Mouse (Mus musculus) liver, embryonic 12.5 days (tissue): ENCODE results near the gene Lzic. TPM values are rescaled to one million over a fixed set of nuclear protein-coding genes. Genes with fewer than 3 reads are reported as not detected.
"Not testable (repeated sequence)": the region's sequence is repeated elsewhere in the genome, so short reads cannot be mapped to it uniquely, and the experiment has no call there.

Experiments
- ATAC-seq: fragments of 200-750 bp; cut with Nextera tagmentation; 2 replicates; pipeline ENCODE4 v1.8.0; 2017; ENCODE audit warnings: moderate number of reproducible peaks, mild to moderate bottlenecking, moderate library complexity
- H3K27ac ChIP-seq: fragments of 300-500 bp; sonication (generic); 2 replicates; pipeline ENCODE4 v1.5.1; 2016; ENCODE audit warnings: mild to moderate bottlenecking
- H3K27me3 ChIP-seq: fragments of 300-500 bp; sonication (generic); replicated peaks from 2 replicates; pipeline ENCODE4 v1.6.1; 2016; ENCODE audit warnings: mild to moderate bottlenecking, moderate library complexity
- H3K36me3 ChIP-seq: fragments of 300-500 bp; sonication (generic); 2 replicates; pipeline ENCODE4 v1.6.1; 2016; ENCODE audit warnings: mild to moderate bottlenecking, moderate library complexity
- H3K4me1 ChIP-seq: fragments of 300-500 bp; sonication (generic); 2 replicates; pipeline ENCODE4 v1.6.1; 2016
- H3K4me2 ChIP-seq: fragments of 300-500 bp; sonication (generic); 2 replicates; pipeline ENCODE4 v1.6.1; 2016; ENCODE audit warnings: mild to moderate bottlenecking, moderate library complexity
- H3K4me3 ChIP-seq: fragments of 300-500 bp; sonication (generic); 2 replicates; pipeline ENCODE4 v1.5.1; 2016; ENCODE audit warnings: mild to moderate bottlenecking, moderate library complexity
- H3K9ac ChIP-seq: fragments of 300-500 bp; sonication (generic); 2 replicates; pipeline ENCODE4 v1.6.1; 2016; ENCODE audit warnings: mild to moderate bottlenecking, moderate library complexity
- H3K9me3 ChIP-seq: fragments of 300-500 bp; sonication (generic); replicated peaks from 2 replicates; pipeline ENCODE4 v1.6.1; 2016; ENCODE audit warnings: mild to moderate bottlenecking, moderate library complexity
- WGBS: fragments of 180-500 bp; shearing (Covaris S2); methylation state at CpG from one replicate; pipeline ENCODE4 v1.1.7; 2016; ENCODE audit not compliant: insufficient replicate concordance; 5-methylcytosine and 5-hydroxymethylcytosine counted together
- polyA plus RNA-seq: library from polyadenylated mRNA; unstranded; fragments of >200 nt; fragmentation: Nextera tagmentation; extraction: Ambion mirVana; gene quantifications from 2 replicates; pipeline ENCODE4 v1.2.1, GENCODE M21; 2016

Lzic gene
- 23.8 and 24.7 TPM in 2 replicates for polyA plus RNA-seq

- WGBS = 2% methylated on average over 60 of the region's 60 CpGs
- Histone ChIP-seq H3K4me1 (peaks cover 24% of the 10 kb centered on the region), H3K9ac (peak within 1 kb of the TSS; percentile 82), H3K4me3 (peak within 1 kb of the TSS; percentile 93), H3K27me3 (no peaks in the 10 kb centered on the region), H3K4me2 (peak within 1 kb of the TSS; percentile 79), H3K27ac (peak within 1 kb of the TSS; percentile 77), H3K36me3 (peaks cover 37% of the 10 kb centered on the region), H3K9me3 (no peaks in the 10 kb centered on the region)
- peak; percentile 98 for ATAC-seq
Observed at GRCm38 (mm10) chr4:149485053-149485824, at the start of gene Lzic, which contains the start of gene Nmnat1. Gene Lzic, plus strand, starts transcription at chr4:149485229. Gene Nmnat1, minus strand, starts transcription at chr4:149485202.

- H3K4me3 ChIP-seq = no peak overlapping the region
- H3K4me2 ChIP-seq = no peak overlapping the region
- peaks cover 18% of the 10 kb centered on the region for H3K4me1 ChIP-seq
- H3K9ac ChIP-seq = no peak overlapping the region
- H3K9me3 ChIP-seq = no peaks in the 10 kb centered on the region
- H3K27ac ChIP-seq = no peak overlapping the region
- no peak for ATAC-seq
- H3K36me3 ChIP-seq = no peaks in the 10 kb centered on the region
- WGBS = 69% methylated on average over 8 of the region's 8 CpGs
- no peaks in the 10 kb centered on the region for H3K27me3 ChIP-seq
Observed at GRCm38 (mm10) chr4:149440576-149440975, 44.5 kb upstream of the Lzic start.

- WGBS = 54% methylated on average over 3 of the region's 3 CpGs
- Histone ChIP-seq H3K27ac (no peak overlapping the region), H3K4me2 (no peak overlapping the region), H3K4me1 (peaks cover 28% of the 10 kb centered on the region), H3K9me3 (no peaks in the 10 kb centered on the region), H3K4me3 (no peak overlapping the region), H3K36me3 (no peaks in the 10 kb centered on the region), H3K27me3 (no peaks in the 10 kb centered on the region), H3K9ac (no peak overlapping the region)
- ATAC-seq = no peak
Observed at GRCm38 (mm10) chr4:149442436-149442835, 42.6 kb upstream of the Lzic start.

GRCm38 (mm10) chr4:149444465-149444864, 40.6 kb upstream of the Lzic start:
- peak overlapping the region; percentile 65; the same call in 1 of the 2 replicates for H3K9ac ChIP-seq
- WGBS = 43% methylated on average over 1 of the region's 1 CpGs
- H3K4me3 ChIP-seq = no peak overlapping the region
- peaks cover 25% of the 10 kb centered on the region for H3K4me1 ChIP-seq
- no peaks in the 10 kb centered on the region for H3K9me3 ChIP-seq
- H3K27me3 ChIP-seq = no peaks in the 10 kb centered on the region
- no peak overlapping the region for H3K27ac ChIP-seq
- no peak for ATAC-seq
- H3K4me2 ChIP-seq = peak overlapping the region; percentile 78
- no peaks in the 10 kb centered on the region for H3K36me3 ChIP-seq

- peak overlapping the region; percentile 65 for H3K9ac ChIP-seq
- H3K27ac ChIP-seq = peak overlapping the region; percentile 75
- 2% methylated on average over 36 of the region's 36 CpGs for WGBS
- peaks cover 22% of the 10 kb centered on the region for H3K4me1 ChIP-seq
- H3K9me3 ChIP-seq = no peaks in the 10 kb centered on the region
- no peaks in the 10 kb centered on the region for H3K27me3 ChIP-seq
- peak overlapping the region; percentile 78 for H3K4me2 ChIP-seq
- peak; percentile 94 for ATAC-seq
- peak overlapping the region; percentile 49 for H3K4me3 ChIP-seq
- no peaks in the 10 kb centered on the region for H3K36me3 ChIP-seq
Observed at GRCm38 (mm10) chr4:149444964-149445701, 39.9 kb upstream of the Lzic start.

GRCm38 (mm10) chr4:149445868-149446267, 39.2 kb upstream of the Lzic start:
- Histone ChIP-seq H3K9me3 (no peaks in the 10 kb centered on the region), H3K4me1 (peaks cover 22% of the 10 kb centered on the region), H3K9ac (peak overlapping the region; percentile 65), H3K4me2 (peak overlapping the region; percentile 78), H3K4me3 (peak overlapping the region; percentile 49), H3K36me3 (no peaks in the 10 kb centered on the region), H3K27me3 (no peaks in the 10 kb centered on the region), H3K27ac (peak overlapping the region; percentile 75)
- ATAC-seq = peak; percentile 46
- WGBS = 2% methylated on average over 11 of the region's 11 CpGs

- no peak for ATAC-seq
- 59% methylated on average over 1 of the region's 1 CpGs for WGBS
- Histone ChIP-seq H3K27ac (peak overlapping the region; percentile 55), H3K4me1 (peaks cover 22% of the 10 kb centered on the region), H3K4me2 (peak overlapping the region; percentile 78), H3K36me3 (no peaks in the 10 kb centered on the region), H3K4me3 (peak overlapping the region; percentile 49; the same call in 1 of the 2 replicates), H3K27me3 (no peaks in the 10 kb centered on the region), H3K9me3 (no peaks in the 10 kb centered on the region), H3K9ac (peak overlapping the region; percentile 65; the same call in 1 of the 2 replicates)
Observed at GRCm38 (mm10) chr4:149446309-149446708, 38.7 kb upstream of the Lzic start.

- Histone ChIP-seq H3K4me2 (no peak overlapping the region), H3K36me3 (no peaks in the 10 kb centered on the region), H3K4me1 (peaks cover 14% of the 10 kb centered on the region), H3K4me3 (no peak overlapping the region), H3K27me3 (no peaks in the 10 kb centered on the region), H3K9me3 (no peaks in the 10 kb centered on the region), H3K27ac (no peak overlapping the region), H3K9ac (no peak overlapping the region)
- 75% methylated on average over 3 of the region's 3 CpGs for WGBS
- no peak for ATAC-seq
Observed at GRCm38 (mm10) chr4:149450636-149451035, 34.4 kb upstream of the Lzic start.

GRCm38 (mm10) chr4:149453656-149454055, 31.4 kb upstream of the Lzic start:
- H3K4me1 ChIP-seq = 0 out of 2 replicates have a peak, but pooled peaks cover 5% of the 10 kb centered on the region
- 69% methylated on average over 4 of the region's 4 CpGs for WGBS
- ATAC-seq = no peak
- no peak overlapping the region for H3K4me2 ChIP-seq
- H3K27ac ChIP-seq = no peak overlapping the region
- no peaks in the 10 kb centered on the region for H3K36me3 ChIP-seq
- no peak overlapping the region for H3K9ac ChIP-seq
- H3K27me3 ChIP-seq = peaks cover 4% of the 10 kb centered on the region; the same call in 1 of the 2 replicates
- H3K9me3 ChIP-seq = no peaks in the 10 kb centered on the region
- no peak overlapping the region for H3K4me3 ChIP-seq

- no peak overlapping the region for H3K9ac ChIP-seq
- H3K27ac ChIP-seq = no peak overlapping the region
- no peaks in the 10 kb centered on the region for H3K36me3 ChIP-seq
- no peak for ATAC-seq
- H3K4me3 ChIP-seq = no peak overlapping the region
- 79% methylated on average over 17 of the region's 17 CpGs for WGBS
- H3K27me3 ChIP-seq = peaks cover 4% of the 10 kb centered on the region; the same call in 1 of the 2 replicates
- H3K9me3 ChIP-seq = no peaks in the 10 kb centered on the region
- no peak overlapping the region for H3K4me2 ChIP-seq
- 0 out of 2 replicates have a peak, but pooled peaks cover 5% of the 10 kb centered on the region for H3K4me1 ChIP-seq
Observed at GRCm38 (mm10) chr4:149454263-149454662, 30.8 kb upstream of the Lzic start.

- no peak for ATAC-seq
- no peak within 1 kb of the TSS for H3K4me3 ChIP-seq
- H3K9ac ChIP-seq = no peak within 1 kb of the TSS
- no peak within 1 kb of the TSS for H3K27ac ChIP-seq
- H3K36me3 ChIP-seq = no peaks in the 10 kb centered on the region
- H3K4me2 ChIP-seq = no peak within 1 kb of the TSS
- 0 out of 2 replicates have a peak, but pooled peaks cover 5% of the 10 kb centered on the region for H3K4me1 ChIP-seq
- no peaks in the 10 kb centered on the region for H3K9me3 ChIP-seq
- H3K27me3 ChIP-seq = peaks cover 4% of the 10 kb centered on the region; the same call in 1 of the 2 replicates
- WGBS = 51% methylated on average over 8 of the region's 8 CpGs
Observed at GRCm38 (mm10) chr4:149454879-149455278, 30.1 kb upstream of the Lzic start, which contains the start of gene Rbp7. Gene Rbp7, minus strand, starts transcription at chr4:149454978.

GRCm38 (mm10) chr4:149457163-149457562, 27.9 kb upstream of the Lzic start:
- not testable (repeated sequence) for H3K4me2 ChIP-seq, H3K4me3 ChIP-seq, H3K27ac ChIP-seq, H3K9ac ChIP-seq, H3K36me3 ChIP-seq, ATAC-seq, H3K4me1 ChIP-seq, H3K27me3 ChIP-seq, H3K9me3 ChIP-seq
- 76% methylated on average over 27 of the region's 27 CpGs for WGBS
